ENCODE assay signal across 24 mouse cellular contexts in the genomic region with DNA sequence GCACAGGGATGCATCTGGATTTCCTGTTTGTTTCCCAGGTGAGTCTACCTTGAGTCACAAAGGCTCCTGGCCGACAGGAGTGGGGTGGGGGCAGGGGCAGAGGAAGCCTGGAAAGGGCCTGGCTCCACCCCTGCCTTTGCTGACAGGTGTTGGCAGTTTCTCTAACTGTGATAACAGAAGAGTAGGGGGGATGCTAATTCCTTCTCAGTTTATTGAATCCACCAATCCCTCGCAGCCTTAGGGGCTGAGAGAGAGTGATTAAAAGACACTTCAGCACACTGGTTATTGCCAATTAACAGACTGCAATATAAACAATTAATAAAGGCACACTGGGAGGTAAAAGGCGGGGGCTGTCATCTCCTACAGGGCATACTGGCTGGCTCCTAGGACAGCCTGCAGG.
DNase-seq lines count a peak whose midpoint lies in the region; ATAC-seq and TF ChIP-seq lines count a peak whose summit lies in the region.
"Had no signal": no experiment of that assay in that cellular context is flagged by ENCODE, and none has a peak within 500 bp of the region (broad histone marks: within the 10 kb centered on the region; RNA-seq: fewer than 3 reads in every experiment).

No protein-coding gene starts in this region.

- no peak for DNase-seq in hindbrain, embryonic 14.5 days (ENCODE audit: low spot score)
- no peak for DNase-seq in hindbrain, embryonic 10.5 days (ENCODE audit: low spot score)
- DNase-seq in brain, embryonic 14.5 days (ENCODE audit: low read depth), result peak; percentile 49
- DNase-seq in limb, embryonic 10.5 days (ENCODE audit: low spot score), result no peak
- no peak for DNase-seq in kidney, adult 8-10 months
- DNase-seq: adrenal gland, adult 2 months; adrenal gland, postnatal 14 days; cerebellum, adult 11-12 months; cerebellum, adult 9-10 months; cerebellum, postnatal 14 days; gastrocnemius, postnatal 10 days; gastrocnemius, postnatal 36 days; heart, adult 2 months; heart, postnatal 14 days; heart, postnatal 4 days had no signal

- WGBS in hindbrain, embryonic 14.5 days, result 38% methylated on average over 3 of the region's 3 CpGs
- 44% methylated on average over 3 of the region's 3 CpGs for WGBS in hindbrain, embryonic 10.5 days
- 39% methylated on average over 3 of the region's 3 CpGs for WGBS in intestine, embryonic 16.5 days
- WGBS in intestine, postnatal 0 days, result 26% methylated on average over 3 of the region's 3 CpGs
- WGBS in limb, embryonic 10.5 days, result 30% methylated on average over 3 of the region's 3 CpGs

- no peak overlapping the region for H3K9ac ChIP-seq in hindbrain, embryonic 14.5 days
- 0 out of 2 replicates have a peak overlapping the region, but pooled peaks have one; percentile 24 for H3K9ac ChIP-seq in intestine, embryonic 16.5 days (ENCODE audit: low read depth, low read length)
- H3K9ac ChIP-seq in intestine, postnatal 0 days (ENCODE audit: low read depth, low read length), result no peak overlapping the region
- H3K9ac ChIP-seq: forebrain, embryonic 15.5 days; heart, embryonic 13.5 days; intestine, embryonic 15.5 days had no signal

- no peaks in the 10 kb centered on the region for H3K36me3 ChIP-seq in hindbrain, embryonic 14.5 days (replicated peaks; ENCODE audit: control insufficient read depth, insufficient read depth)
- no peaks in the 10 kb centered on the region; the same call in 1 of the 2 replicates for H3K36me3 ChIP-seq in hindbrain, embryonic 10.5 days
- no peaks in the 10 kb centered on the region for H3K36me3 ChIP-seq in intestine, embryonic 16.5 days (ENCODE audit: control insufficient read depth, insufficient read depth, low read length)
- H3K36me3 ChIP-seq in intestine, postnatal 0 days (ENCODE audit: control insufficient read depth, insufficient read depth), result no peaks in the 10 kb centered on the region
- H3K36me3 ChIP-seq in limb, embryonic 10.5 days, result no peaks in the 10 kb centered on the region
- H3K36me3 ChIP-seq: forebrain, embryonic 10.5 days; forebrain, embryonic 15.5 days; heart, embryonic 10.5 days; heart, embryonic 13.5 days; intestine, embryonic 15.5 days had no signal

- no peak overlapping the region for H3K4me3 ChIP-seq in hindbrain, embryonic 14.5 days (replicated peaks; ENCODE audit: low read length)
- no peak overlapping the region for H3K4me3 ChIP-seq in hindbrain, embryonic 10.5 days
- no peak overlapping the region for H3K4me3 ChIP-seq in intestine, embryonic 16.5 days (ENCODE audit: low read length)
- H3K4me3 ChIP-seq in intestine, postnatal 0 days (ENCODE audit: low read depth, low read length), result no peak overlapping the region
- H3K4me3 ChIP-seq in limb, embryonic 10.5 days, result no peak overlapping the region
- H3K4me3 ChIP-seq: forebrain, embryonic 10.5 days; forebrain, embryonic 15.5 days; heart, adult 2 months; heart, embryonic 10.5 days; heart, embryonic 13.5 days; intestine, embryonic 15.5 days had no signal

- no peak for TF ChIP-seq CTCF in intestine, postnatal 0 days (IDR thresholded peaks at IDR 0.05; ENCODE audit: low read depth)
- TF ChIP-seq CTCF in brain, embryonic 14.5 days (IDR thresholded peaks at IDR 0.05; ENCODE audit: borderline replicate concordance, extremely low read depth, insufficient read depth, insufficient read length), result no peak

- H3K27ac ChIP-seq in hindbrain, embryonic 14.5 days, result no peak overlapping the region
- H3K27ac ChIP-seq in hindbrain, embryonic 10.5 days, result no peak overlapping the region
- H3K27ac ChIP-seq in intestine, embryonic 16.5 days (ENCODE audit: low read length), result no peak overlapping the region
- H3K27ac ChIP-seq in intestine, postnatal 0 days (ENCODE audit: low read depth, low read length), result no peak overlapping the region
- H3K27ac ChIP-seq in limb, embryonic 10.5 days, result peak overlapping the region; percentile 36; the same call in 1 of the 2 replicates
- H3K27ac ChIP-seq: forebrain, embryonic 10.5 days; forebrain, embryonic 15.5 days; heart, adult 2 months; heart, embryonic 10.5 days; heart, embryonic 13.5 days; intestine, embryonic 15.5 days had no signal

- H3K4me2 ChIP-seq in hindbrain, embryonic 14.5 days (replicated peaks), result no peak overlapping the region
- no peak overlapping the region for H3K4me2 ChIP-seq in intestine, embryonic 16.5 days (ENCODE audit: low read depth, low read length)
- no peak overlapping the region for H3K4me2 ChIP-seq in intestine, postnatal 0 days (replicated peaks; ENCODE audit: low read depth)
- H3K4me2 ChIP-seq: forebrain, embryonic 15.5 days; heart, embryonic 13.5 days; intestine, embryonic 15.5 days had no signal

- no peak for TF ChIP-seq POLR2A in brain, embryonic 14.5 days (IDR thresholded peaks at IDR 0.05; ENCODE audit: borderline replicate concordance, extremely low read depth, insufficient read depth, insufficient read length, poor library complexity, severe bottlenecking)

- H3K4me1 ChIP-seq in hindbrain, embryonic 14.5 days (replicated peaks; ENCODE audit: control insufficient read depth, insufficient read depth, low read length), result 0 out of 2 replicates have a peak, but pooled peaks cover 7% of the 10 kb centered on the region
- peaks cover 5% of the 10 kb centered on the region; the same call in 1 of the 2 replicates for H3K4me1 ChIP-seq in hindbrain, embryonic 10.5 days (replicated peaks)
- H3K4me1 ChIP-seq in intestine, embryonic 16.5 days (ENCODE audit: control insufficient read depth, insufficient read depth, low read length), result no peaks in the 10 kb centered on the region
- no peaks in the 10 kb centered on the region for H3K4me1 ChIP-seq in intestine, postnatal 0 days (replicated peaks; ENCODE audit: control insufficient read depth, insufficient read depth, low read length)
- peaks cover 35% of the 10 kb centered on the region for H3K4me1 ChIP-seq in limb, embryonic 10.5 days
- H3K4me1 ChIP-seq: forebrain, embryonic 15.5 days; heart, embryonic 13.5 days; intestine, embryonic 15.5 days had no signal

- H3K9me3 ChIP-seq in hindbrain, embryonic 14.5 days (ENCODE audit: control insufficient read depth, low read length), result peaks cover 7% of the 10 kb centered on the region
- H3K9me3 ChIP-seq in hindbrain, embryonic 10.5 days, result peaks cover 19% of the 10 kb centered on the region
- H3K9me3 ChIP-seq in intestine, embryonic 16.5 days (ENCODE audit: control insufficient read depth, low read length), result peaks cover 5% of the 10 kb centered on the region; the same call in 1 of the 2 replicates
- no peaks in the 10 kb centered on the region for H3K9me3 ChIP-seq in intestine, postnatal 0 days (ENCODE audit: control insufficient read depth)
- peaks cover 2% of the 10 kb centered on the region; the same call in 1 of the 2 replicates for H3K9me3 ChIP-seq in limb, embryonic 10.5 days (replicated peaks)
- H3K9me3 ChIP-seq: forebrain, embryonic 15.5 days; intestine, embryonic 15.5 days had no signal

- H3K27me3 ChIP-seq in hindbrain, embryonic 14.5 days (ENCODE audit: control insufficient read depth, insufficient read depth, low read length), result no peaks in the 10 kb centered on the region
- no peaks in the 10 kb centered on the region for H3K27me3 ChIP-seq in hindbrain, embryonic 10.5 days (ENCODE audit: insufficient read depth, poor library complexity, severe bottlenecking)
- no peaks in the 10 kb centered on the region for H3K27me3 ChIP-seq in intestine, embryonic 16.5 days (replicated peaks; ENCODE audit: control insufficient read depth, insufficient read depth, low read length)
- no peaks in the 10 kb centered on the region for H3K27me3 ChIP-seq in intestine, postnatal 0 days (replicated peaks; ENCODE audit: control insufficient read depth, insufficient read depth, low read length)
- H3K27me3 ChIP-seq in limb, embryonic 10.5 days (ENCODE audit: low read depth, poor library complexity, severe bottlenecking), result no peaks in the 10 kb centered on the region
- H3K27me3 ChIP-seq: forebrain, embryonic 15.5 days; intestine, embryonic 15.5 days had no signal

- ATAC-seq in hindbrain, embryonic 14.5 days (ENCODE audit: low FRiP score), result 0 out of 2 replicates have a peak, but pooled peaks have one; percentile 27
- no peak for ATAC-seq in intestine, embryonic 16.5 days
- no peak for ATAC-seq in intestine, postnatal 0 days
- no peak for ATAC-seq in monocyte, adult 5-6 weeks (replicated peaks; ENCODE audit: insufficient number of reproducible peaks, low FRiP score, low TSS enrichment, poor library complexity, severe bottlenecking)
- ATAC-seq: CD4-positive, CD25-positive, alpha-beta regulatory T cell, adult 4 months; forebrain, embryonic 15.5 days; intestine, embryonic 15.5 days had no signal
